Mouse (Mus musculus): ENCODE data around the gene Trim71. TPM values are rescaled to one million over a fixed set of nuclear protein-coding genes. Genes with fewer than 3 reads are reported as not detected.

The Trim71 gene
- polyA plus RNA-seq, 1 experiment, result 0.78 TPM

- H3K27ac ChIP-seq (ENCODE audit: control insufficient read depth, insufficient read depth, low read depth, low read length), result no peak overlapping the region
- TF ChIP-seq CTCF (IDR thresholded peaks at IDR 0.05; ENCODE audit: control insufficient read depth, insufficient read depth, insufficient replicate concordance, low read depth, low read length), result no peak
- no peak for TF ChIP-seq POLR2A (IDR thresholded peaks at IDR 0.05; ENCODE audit: control insufficient read depth, low read depth, low read length)
- H3K4me1 ChIP-seq (ENCODE audit: control insufficient read depth, insufficient read depth, low read length), result peaks cover 5% of the 10 kb centered on the region; the same call in 1 of the 2 replicates
- H3K27me3 ChIP-seq (ENCODE audit: control insufficient read depth, insufficient read depth, low read length), result no peaks in the 10 kb centered on the region
- no peak overlapping the region for H3K4me3 ChIP-seq (ENCODE audit: control insufficient read depth, low read depth, low read length)
- no peaks in the 10 kb centered on the region for H3K36me3 ChIP-seq (ENCODE audit: control insufficient read depth, insufficient read depth, low read length)
Measured at GRCm38 (mm10) chr9:114546765-114547164, 17.4 kb downstream of the Trim71 start.

DNA sequence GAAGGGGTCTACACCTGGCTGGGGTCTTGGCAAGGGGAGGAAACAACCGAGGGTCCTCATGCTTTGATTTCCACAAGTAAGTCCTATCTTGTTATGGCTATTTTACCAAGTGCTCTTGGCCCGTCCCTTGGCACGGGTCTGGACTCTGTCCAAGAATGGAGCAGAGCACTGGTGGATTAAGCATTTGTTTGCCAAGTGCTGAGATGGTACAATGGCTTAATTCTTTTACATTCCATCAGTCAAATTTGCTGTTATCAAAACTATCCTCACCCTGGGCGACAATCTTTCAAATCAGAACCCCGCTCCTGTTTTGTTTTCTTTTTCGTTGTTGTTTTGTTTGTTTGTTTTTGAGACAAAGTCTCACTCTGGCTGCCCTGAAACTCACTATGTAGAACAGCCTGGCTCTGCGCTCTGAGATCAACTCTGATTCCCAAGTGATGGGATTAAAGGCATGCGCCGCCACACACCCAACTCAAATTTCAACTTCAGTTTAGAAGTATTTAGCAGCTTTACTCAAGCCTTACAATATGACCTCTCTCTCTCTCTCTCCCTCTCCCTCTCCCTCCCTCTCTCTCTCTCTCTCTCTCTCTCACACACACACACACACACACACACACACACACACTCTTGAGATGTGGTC is 19.3 kb downstream of the Trim71 start:
- H3K4me3 ChIP-seq (ENCODE audit: control insufficient read depth, low read depth, low read length), result no peak overlapping the region
- no peak for TF ChIP-seq CTCF (IDR thresholded peaks at IDR 0.05; ENCODE audit: control insufficient read depth, insufficient read depth, insufficient replicate concordance, low read depth, low read length)
- no peaks in the 10 kb centered on the region for H3K27me3 ChIP-seq (ENCODE audit: control insufficient read depth, insufficient read depth, low read length)
- no peaks in the 10 kb centered on the region for H3K36me3 ChIP-seq (ENCODE audit: control insufficient read depth, insufficient read depth, low read length)
- H3K27ac ChIP-seq (ENCODE audit: control insufficient read depth, insufficient read depth, low read depth, low read length), result no peak overlapping the region
- H3K4me1 ChIP-seq (ENCODE audit: control insufficient read depth, insufficient read depth, low read length), result peaks cover 5% of the 10 kb centered on the region; the same call in 1 of the 2 replicates

DNA sequence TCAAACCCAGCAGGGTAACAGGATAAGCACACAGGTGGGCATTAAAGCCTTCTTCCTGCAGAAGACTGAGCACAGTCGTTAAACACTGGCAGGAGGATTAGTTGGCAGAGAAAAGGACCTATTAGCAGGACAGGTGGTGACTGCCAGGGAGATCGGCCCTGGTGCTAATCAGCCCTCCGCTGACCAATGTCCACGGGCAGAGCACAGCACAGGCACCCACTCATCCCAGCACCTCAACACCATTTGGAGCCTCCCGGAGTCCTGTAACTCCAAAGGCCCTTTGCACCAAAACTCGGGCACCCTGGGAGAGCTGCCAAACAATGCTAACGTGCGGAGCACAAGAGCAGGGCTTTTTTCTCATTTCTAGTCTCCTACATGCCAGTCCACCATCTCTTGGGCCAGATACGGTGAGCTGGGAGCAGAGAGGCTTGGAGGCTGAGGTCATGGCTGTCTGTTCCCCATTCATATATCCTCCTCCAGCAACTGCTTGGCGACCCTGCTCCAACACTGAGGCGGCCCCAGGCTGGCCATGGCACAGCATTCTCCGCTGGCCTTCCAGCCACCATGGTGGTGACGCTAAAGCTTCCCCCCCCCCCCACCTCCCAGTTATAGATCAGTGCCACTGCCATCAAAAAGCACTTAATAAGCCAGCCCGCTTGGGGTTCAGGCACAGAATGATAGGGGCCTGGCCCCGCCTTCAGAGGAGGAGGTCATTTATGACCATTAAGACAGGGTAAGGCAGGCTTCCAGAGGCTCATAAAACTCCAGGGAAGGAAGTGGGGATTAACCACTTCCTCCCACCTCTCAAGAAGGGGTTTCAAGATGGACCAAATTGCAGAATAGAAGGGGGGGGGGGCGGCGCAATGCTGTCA is 20.1 kb downstream of the Trim71 start:
- H3K36me3 ChIP-seq (ENCODE audit: control insufficient read depth, insufficient read depth, low read length), result no peaks in the 10 kb centered on the region

GRCm38 (mm10) chr9:114541279-114541741 is 22.9 kb downstream of the Trim71 start:
- peaks cover 1% of the 10 kb centered on the region; the same call in 1 of the 2 replicates for H3K4me1 ChIP-seq (ENCODE audit: control insufficient read depth, insufficient read depth, low read length)
- H3K27ac ChIP-seq (ENCODE audit: control insufficient read depth, insufficient read depth, low read depth, low read length), result no peak overlapping the region
- H3K4me3 ChIP-seq (ENCODE audit: control insufficient read depth, low read depth, low read length), result no peak overlapping the region
- TF ChIP-seq POLR2A (IDR thresholded peaks at IDR 0.05; ENCODE audit: control insufficient read depth, low read depth, low read length) (no peak), CTCF (IDR thresholded peaks at IDR 0.05; ENCODE audit: control insufficient read depth, insufficient read depth, insufficient replicate concordance, low read depth, low read length) (no peak)
- H3K36me3 ChIP-seq (ENCODE audit: control insufficient read depth, insufficient read depth, low read length), result no peaks in the 10 kb centered on the region
- no peaks in the 10 kb centered on the region for H3K27me3 ChIP-seq (ENCODE audit: control insufficient read depth, insufficient read depth, low read length)

More for the DNA sequence above, 20.1 kb downstream of the Trim71 start:
- Histone ChIP-seq H3K27me3 (ENCODE audit: control insufficient read depth, insufficient read depth, low read length) (no peaks in the 10 kb centered on the region), H3K27ac (ENCODE audit: control insufficient read depth, insufficient read depth, low read depth, low read length) (no peak overlapping the region), H3K4me3 (ENCODE audit: control insufficient read depth, low read depth, low read length) (no peak overlapping the region), H3K4me1 (ENCODE audit: control insufficient read depth, insufficient read depth, low read length) (peaks cover 5% of the 10 kb centered on the region; the same call in 1 of the 2 replicates)
- TF ChIP-seq CTCF (IDR thresholded peaks at IDR 0.05; ENCODE audit: control insufficient read depth, insufficient read depth, insufficient replicate concordance, low read depth, low read length) (no peak), POLR2A (IDR thresholded peaks at IDR 0.05; ENCODE audit: control insufficient read depth, low read depth, low read length) (no peak)

- H3K27ac ChIP-seq (ENCODE audit: control insufficient read depth, insufficient read depth, low read depth, low read length), result no peak overlapping the region
Measured at GRCm38 (mm10) chr9:114538996-114539563, 25.1 kb downstream of the Trim71 start.

GRCm38 (mm10) chr9:114536628-114537027 is 27.5 kb downstream of the Trim71 start:
- no peak for TF ChIP-seq CTCF (IDR thresholded peaks at IDR 0.05; ENCODE audit: control insufficient read depth, insufficient read depth, insufficient replicate concordance, low read depth, low read length)
- no peak for TF ChIP-seq POLR2A (IDR thresholded peaks at IDR 0.05; ENCODE audit: control insufficient read depth, low read depth, low read length)
- Histone ChIP-seq H3K36me3 (ENCODE audit: control insufficient read depth, insufficient read depth, low read length) (no peaks in the 10 kb centered on the region), H3K27ac (ENCODE audit: control insufficient read depth, insufficient read depth, low read depth, low read length) (no peak overlapping the region), H3K4me1 (ENCODE audit: control insufficient read depth, insufficient read depth, low read length) (no peaks in the 10 kb centered on the region), H3K27me3 (ENCODE audit: control insufficient read depth, insufficient read depth, low read length) (no peaks in the 10 kb centered on the region), H3K4me3 (ENCODE audit: control insufficient read depth, low read depth, low read length) (no peak overlapping the region)

More at GRCm38 (mm10) chr9:114538996-114539563, 25.1 kb downstream of the Trim71 start:
- Histone ChIP-seq H3K4me3 (ENCODE audit: control insufficient read depth, low read depth, low read length) (no peak overlapping the region), H3K36me3 (ENCODE audit: control insufficient read depth, insufficient read depth, low read length) (no peaks in the 10 kb centered on the region), H3K4me1 (ENCODE audit: control insufficient read depth, insufficient read depth, low read length) (no peaks in the 10 kb centered on the region), H3K27me3 (ENCODE audit: control insufficient read depth, insufficient read depth, low read length) (no peaks in the 10 kb centered on the region)
- TF ChIP-seq POLR2A (IDR thresholded peaks at IDR 0.05; ENCODE audit: control insufficient read depth, low read depth, low read length) (no peak), CTCF (IDR thresholded peaks at IDR 0.05; ENCODE audit: control insufficient read depth, insufficient read depth, insufficient replicate concordance, low read depth, low read length) (no peak)
